Mouse (Mus musculus) effector memory CD4-positive, alpha-beta T cell, adult 7 months (primary cell): ENCODE measurements around the gene Bves. TPM values are rescaled to one million over a fixed set of nuclear protein-coding genes. Genes with fewer than 3 reads are reported as not detected.

Experiments used
- polyA plus RNA-seq: library from polyadenylated mRNA; unstranded; fragments of 100-300 nt; shearing (Covaris generic); gene quantifications from one replicate; pipeline ENCODE4 v1.2.1, GENCODE M21; 2017

Bves gene
- polyA plus RNA-seq: not detected

DNA sequence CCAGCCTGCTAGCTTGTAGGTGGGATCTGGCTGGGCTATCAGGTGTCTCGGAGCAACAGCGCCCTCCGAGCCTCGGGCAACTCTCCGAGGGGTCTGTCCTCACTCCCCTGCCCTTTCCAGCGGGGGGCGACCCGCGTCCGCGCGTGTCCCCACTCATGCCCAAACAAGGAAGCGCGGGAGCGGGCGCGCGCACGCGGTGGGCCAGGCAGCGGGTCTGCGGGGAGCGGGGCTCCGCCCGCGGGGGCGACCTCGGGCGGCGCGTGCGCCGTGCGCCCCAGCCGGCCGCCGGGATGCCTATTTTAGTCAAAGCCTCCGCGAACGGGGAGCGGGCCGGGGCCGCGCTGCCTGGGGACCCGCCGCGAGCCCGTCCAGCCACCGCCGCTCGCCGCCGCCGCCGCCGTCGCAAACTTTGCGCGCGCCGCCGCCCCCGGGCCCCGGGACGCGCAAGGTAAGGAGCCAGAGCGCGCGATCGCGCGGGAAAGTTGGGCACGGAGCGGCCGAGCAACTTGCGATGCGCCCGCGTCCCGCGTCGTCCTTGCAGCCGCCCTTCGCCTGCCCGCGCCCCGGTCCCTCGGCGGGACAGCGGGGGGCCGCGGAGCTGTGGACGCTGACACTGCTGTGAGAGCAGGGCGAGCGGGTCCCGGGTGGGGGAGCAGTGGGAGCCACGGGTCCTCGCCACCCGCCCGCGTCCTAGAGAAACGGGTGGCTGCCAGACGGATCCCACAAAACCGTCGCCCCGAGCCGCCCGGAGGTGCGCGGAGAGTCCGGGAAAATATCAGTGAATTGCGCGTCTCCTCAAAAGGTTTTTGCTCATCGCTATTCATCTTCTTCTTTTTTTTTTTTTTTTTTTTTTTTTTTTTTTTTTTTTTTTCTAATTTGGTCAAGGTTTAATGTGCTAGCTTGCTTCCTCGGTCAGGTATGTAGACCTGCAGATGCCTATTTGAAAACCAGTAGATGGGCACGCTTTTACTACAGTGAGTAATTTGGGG is at the start of gene Bves:
Bves (plus strand) TSS at position 339 of the 989 bp plus-strand sequence.

Other genes starting within 250 kb of the Bves start
- gene Popdc3, start 157.7 kb upstream of the Bves start, polyA plus RNA-seq: not detected
- 0.29 TPM for gene Lin28b, start 150.6 kb downstream of the Bves start, polyA plus RNA-seq
- gene Hace1, start 242.1 kb downstream of the Bves start, polyA plus RNA-seq: 27.4 TPM